Mouse (Mus musculus): ENCODE data around the gene Rnf152.

DNA sequence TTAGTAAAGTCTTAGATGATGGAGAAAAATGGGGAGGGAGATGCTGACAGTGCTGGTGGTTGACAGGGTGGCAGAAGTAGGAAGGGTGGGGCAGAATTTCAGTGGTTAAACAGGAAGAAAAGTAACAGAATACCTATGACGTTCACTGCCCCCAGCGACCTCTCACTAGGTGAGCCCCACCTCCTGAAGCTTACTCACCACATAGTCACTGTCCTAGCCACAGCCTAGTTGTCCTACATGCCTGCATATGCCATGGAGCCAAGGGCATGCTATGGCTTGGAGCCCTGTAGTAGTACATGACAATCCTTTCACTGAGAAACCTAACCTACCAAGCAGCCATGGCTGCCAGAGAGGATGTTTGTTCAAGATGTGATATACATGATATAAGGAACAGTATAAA is 64.7 kb downstream of the Rnf152 start:
- no peak for TF ChIP-seq POLR2A (IDR thresholded peaks at IDR 0.05; ENCODE audit: low read depth, low read length)
- no peak for TF ChIP-seq CTCF (conservative IDR thresholded peaks at IDR 0.05; ENCODE audit: insufficient read depth, insufficient read length, low read depth, low read length)

Data from kidney, adult 2 months (tissue).